Mouse (Mus musculus) liver, postnatal 0 days (tissue): Measurements from ENCODE around the gene Pacsin3.

Experiments used
- CTCF ChIP-seq: sonication (generic); IDR thresholded peaks from 2 replicates; pipeline ENCODE4 v1.5.1; 2016; ENCODE audit warnings: antibody characterized with exemption, low read depth
- EP300 ChIP-seq: IDR thresholded peaks from 2 replicates; pipeline ENCODE4 v1.6.1; 2016; ENCODE audit warnings: antibody characterized with exemption, low read depth, mild to moderate bottlenecking

- no peak for TF ChIP-seq CTCF
- TF ChIP-seq EP300, result no peak
These were observed 40.1 kb downstream of the Pacsin3 start for GRCm38 (mm10) chr2:91295895-91296294.
